Mouse (Mus musculus): ENCODE results near the gene Lrrc8e.
"Not testable (repeated sequence)": the region's sequence is repeated elsewhere in the genome, so short reads cannot be mapped to it uniquely, and the experiment has no call there.

Gene Lrrc8e

GRCm38 (mm10) chr8:4219617-4220016 lies 7.0 kb upstream of the Lrrc8e start:
- DNase-seq (ENCODE audit: low spot score in 2 of 2) = no peak

- no peak for DNase-seq (ENCODE audit: low spot score in 2 of 2)
Measured at GRCm38 (mm10) chr8:4222059-4222458, 4.6 kb upstream of the Lrrc8e start.

GRCm38 (mm10) chr8:4226323-4226722 lies 304 bp upstream of the Lrrc8e start:
- DNase-seq (ENCODE audit: low spot score in 2 of 2) = no peak

- no peak for DNase-seq (ENCODE audit: low spot score in 2 of 2)
Measured at GRCm38 (mm10) chr8:4227919-4228318, 1.3 kb downstream of the Lrrc8e start.

DNA sequence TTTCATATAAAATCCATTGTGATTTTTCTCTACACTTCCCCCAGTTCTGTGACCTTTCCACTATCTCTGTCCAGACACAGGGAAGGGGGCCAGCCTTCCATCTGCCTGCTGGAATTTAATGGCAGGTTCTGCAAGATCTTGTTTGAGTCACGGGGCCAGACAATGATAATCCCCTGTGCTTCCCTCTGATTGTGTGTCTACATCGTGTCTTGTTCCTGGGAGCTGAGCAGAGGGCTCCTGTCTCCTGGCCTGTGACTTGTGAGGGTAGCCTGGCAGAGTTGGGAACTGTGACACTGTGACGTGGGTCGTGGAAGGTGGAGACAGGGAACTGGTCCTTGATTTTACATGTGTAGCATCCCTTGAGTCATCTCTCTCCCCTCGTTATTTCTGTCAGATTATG lies 3.2 kb downstream of the Lrrc8e start:
- DNase-seq (ENCODE audit: low spot score in 2 of 2) = no peak

- DNase-seq (ENCODE audit: low spot score in 2 of 2) = no peak
Measured at GRCm38 (mm10) chr8:4230612-4231351, 4.2 kb downstream of the Lrrc8e start.

DNA sequence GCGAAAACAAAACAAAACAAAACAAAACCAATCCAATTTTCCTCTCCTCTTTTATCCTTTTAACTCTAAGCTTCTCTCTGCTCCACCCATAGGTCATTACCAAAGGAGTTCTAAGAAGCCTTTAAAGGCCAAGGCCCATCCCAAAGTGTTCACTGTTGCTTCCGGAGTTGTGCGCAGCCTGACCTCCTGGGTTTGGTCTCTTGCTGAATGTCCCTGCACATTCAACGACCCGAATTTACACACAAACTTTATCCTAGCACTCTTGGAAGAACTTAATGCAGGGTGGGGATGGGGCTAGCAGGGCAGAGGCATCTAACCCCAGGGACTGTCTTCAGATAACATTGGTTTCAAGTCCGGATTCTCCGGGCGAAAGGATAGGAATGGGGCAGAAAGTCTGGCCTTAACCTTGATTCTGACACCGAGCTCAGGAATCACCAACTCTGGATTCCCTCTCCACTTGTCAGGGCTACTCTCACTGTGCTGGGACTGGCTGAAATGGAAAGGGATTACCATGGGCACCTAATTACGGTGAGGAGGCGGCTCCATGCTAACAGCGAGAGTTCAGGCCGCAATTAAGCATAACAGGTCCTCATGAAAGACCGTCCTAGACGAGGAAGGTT lies 11.3 kb downstream of the Lrrc8e start:
- no peak for DNase-seq (ENCODE audit: low spot score in 2 of 2)

GRCm38 (mm10) chr8:4238434-4239192 lies 12.0 kb downstream of the Lrrc8e start, which contains the start of the genes Map2k7 and Gm49320:
TSS of gene Map2k7 (plus strand) at chr8:4238740.
TSS of gene Gm49320 (plus strand) at chr8:4238865.
- DNase-seq (ENCODE audit: low spot score in 2 of 2) = peak; percentile 96 to 99

GRCm38 (mm10) chr8:4239193-4239890 lies 12.7 kb downstream of the Lrrc8e start:
- DNase-seq (ENCODE audit: low spot score in 2 of 2) = no peak

DNA sequence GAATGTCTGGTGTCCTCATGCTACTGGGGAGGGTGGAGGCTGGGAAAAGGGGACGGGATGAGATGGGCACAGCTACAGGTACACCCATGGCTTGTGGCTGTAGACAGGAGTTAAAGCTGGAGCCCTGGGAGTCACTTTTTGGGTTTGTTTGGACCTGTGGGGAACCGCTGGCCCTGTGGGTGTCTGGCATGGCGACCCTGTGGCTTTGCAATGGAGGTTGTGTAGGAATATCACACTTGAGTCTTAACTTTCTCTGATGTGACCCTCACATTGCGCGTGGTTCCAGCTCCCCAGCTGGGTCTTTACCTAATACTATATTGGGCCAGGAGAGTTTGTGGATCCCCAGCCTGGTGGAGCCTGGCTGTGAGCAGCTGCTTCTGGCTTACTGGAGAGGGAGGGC lies 18.4 kb downstream of the Lrrc8e start:
- DNase-seq (ENCODE audit: low spot score in 2 of 2) = no peak

DNA sequence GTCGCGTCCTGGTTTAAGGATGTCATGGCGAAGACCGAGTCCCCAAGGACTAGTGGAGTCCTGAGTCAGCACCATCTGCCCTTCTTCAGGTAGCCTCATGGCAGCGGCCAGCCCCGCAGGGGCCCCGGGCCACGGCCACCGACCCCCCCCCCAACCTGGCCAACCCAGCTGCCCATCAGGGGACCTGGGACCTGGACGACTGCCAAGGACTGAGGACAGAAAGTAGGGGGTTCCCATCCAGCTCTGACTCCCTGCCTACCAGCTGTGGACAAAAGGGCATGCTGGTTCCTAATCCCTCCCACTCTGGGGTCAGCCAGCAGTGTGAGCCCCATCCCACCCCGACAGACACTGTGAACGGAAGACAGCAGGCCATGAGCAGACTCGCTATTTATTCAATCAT lies 19.1 kb downstream of the Lrrc8e start:
- DNase-seq (ENCODE audit: low spot score in 2 of 2) = no peak

DNA sequence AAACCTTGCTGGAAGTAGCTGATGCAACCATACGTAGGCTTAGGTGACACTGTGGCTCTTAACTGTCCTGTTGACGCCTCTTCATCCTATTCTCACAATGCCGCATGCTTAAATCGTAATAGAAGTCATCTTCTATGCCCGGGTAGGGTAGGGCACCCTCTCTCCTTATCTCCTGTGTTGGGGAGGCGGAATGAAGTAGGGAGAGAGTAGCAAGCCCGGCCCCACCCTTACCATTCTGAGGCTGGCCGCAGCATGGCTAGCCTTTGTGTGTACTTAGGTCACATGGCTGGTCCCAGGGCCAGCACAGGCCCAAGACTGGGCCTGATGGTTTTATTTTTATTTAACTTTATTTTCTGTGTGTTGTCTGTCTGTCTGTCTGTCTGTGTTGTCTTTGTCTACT lies 20.6 kb downstream of the Lrrc8e start:
- no peak for DNase-seq (ENCODE audit: low spot score in 2 of 2)

- DNase-seq (ENCODE audit: low spot score in 2 of 2) = no peak
Measured at GRCm38 (mm10) chr8:4247951-4248540, 21.4 kb downstream of the Lrrc8e start, which contains the start of gene Tgfbr3l. TSS of gene Tgfbr3l (plus strand) at chr8:4248214.

DNA sequence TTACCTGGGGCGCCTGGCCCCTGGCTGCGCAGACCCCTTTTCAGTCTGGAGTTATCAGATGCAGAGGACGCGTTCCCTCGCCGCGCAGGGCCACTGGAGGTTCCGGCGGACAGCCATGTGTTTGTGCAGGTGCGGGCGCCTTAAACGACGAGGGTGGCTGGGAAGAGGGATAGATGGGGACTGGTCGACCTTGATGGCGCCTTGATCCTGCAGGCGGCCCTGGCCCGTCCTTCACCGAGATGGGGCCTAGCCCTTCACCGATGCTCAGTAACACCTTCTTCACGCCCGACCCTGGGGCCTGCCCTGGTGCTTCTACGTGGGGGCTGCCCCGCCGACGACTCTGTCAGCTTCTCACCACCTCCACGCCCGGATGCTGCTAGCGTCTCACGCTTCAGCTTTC lies 22.6 kb downstream of the Lrrc8e start:
- DNase-seq (ENCODE audit: low spot score in 2 of 2) = no peak

DNA sequence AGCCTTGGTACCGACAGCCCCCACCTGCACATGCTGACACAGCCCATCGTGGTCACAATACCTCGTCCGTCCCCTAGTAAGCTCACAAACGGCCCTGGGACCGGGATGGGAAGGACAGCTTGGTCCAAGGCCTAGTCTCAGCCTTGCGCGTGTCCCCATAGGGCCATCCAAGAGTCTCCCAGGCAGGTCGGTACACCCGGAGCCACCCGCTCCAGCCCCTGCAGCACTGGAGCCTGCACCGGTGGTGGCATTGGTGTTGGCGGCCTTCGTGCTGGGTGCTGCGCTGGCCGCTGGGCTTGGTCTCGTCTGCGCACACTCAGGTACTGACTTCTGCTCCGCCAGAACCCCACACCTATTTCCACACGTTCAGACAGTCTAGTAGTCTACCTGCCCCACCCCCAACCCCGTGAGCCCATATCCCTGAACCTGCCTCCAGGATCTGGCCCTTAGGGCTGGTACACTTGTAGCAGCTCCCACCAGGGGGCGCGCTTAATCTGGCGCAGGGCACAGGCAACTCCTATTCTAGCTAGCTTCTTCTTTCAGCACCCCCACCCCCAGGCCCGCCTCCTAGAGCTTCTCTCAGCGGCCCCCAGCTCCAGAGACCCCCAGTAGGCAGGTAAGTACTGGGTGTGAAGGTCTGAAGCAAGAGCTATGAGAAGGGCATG lies 23.8 kb downstream of the Lrrc8e start:
- DNase-seq (ENCODE audit: low spot score in 2 of 2) = peak; percentile 81 to 92

DNA sequence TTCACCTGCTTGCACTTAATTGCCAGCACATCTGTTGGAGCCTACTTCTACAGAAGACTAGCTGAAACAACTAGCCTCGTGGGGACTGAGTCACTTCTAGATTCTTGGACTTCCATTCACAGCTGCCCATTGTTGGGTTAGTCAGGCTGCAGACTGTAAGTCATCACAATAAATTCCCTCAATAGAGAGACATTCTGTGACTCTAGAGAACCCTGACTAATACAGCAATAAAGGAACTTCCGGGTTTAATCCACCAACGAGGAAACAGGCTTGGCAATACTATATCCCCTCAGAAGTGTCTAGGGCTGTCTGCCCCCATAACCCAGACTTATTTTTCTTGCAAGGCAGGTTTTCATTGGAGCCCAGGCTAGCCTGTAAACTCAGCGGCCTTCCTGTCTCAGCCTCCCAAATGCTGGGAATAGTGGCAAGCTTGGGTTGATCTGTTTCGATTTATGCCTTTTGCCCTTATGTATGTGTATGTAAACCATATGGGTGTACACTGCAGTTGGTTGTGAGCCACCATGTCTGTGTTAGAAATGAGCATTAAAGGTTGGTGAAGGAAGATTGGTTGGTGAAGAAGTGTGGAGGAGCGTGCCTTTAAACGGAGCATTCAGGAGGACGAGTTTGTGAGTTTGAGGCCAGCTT lies 25.6 kb downstream of the Lrrc8e start:
- no peak for DNase-seq (ENCODE audit: low spot score in 2 of 2)

GRCm38 (mm10) chr8:4252934-4253841 lies 26.6 kb downstream of the Lrrc8e start, which contains the start of gene Snapc2:
TSS of gene Snapc2 (plus strand) at chr8:4253080.
- DNase-seq (ENCODE audit: low spot score in 2 of 2) = peak; percentile 97 to 99

DNA sequence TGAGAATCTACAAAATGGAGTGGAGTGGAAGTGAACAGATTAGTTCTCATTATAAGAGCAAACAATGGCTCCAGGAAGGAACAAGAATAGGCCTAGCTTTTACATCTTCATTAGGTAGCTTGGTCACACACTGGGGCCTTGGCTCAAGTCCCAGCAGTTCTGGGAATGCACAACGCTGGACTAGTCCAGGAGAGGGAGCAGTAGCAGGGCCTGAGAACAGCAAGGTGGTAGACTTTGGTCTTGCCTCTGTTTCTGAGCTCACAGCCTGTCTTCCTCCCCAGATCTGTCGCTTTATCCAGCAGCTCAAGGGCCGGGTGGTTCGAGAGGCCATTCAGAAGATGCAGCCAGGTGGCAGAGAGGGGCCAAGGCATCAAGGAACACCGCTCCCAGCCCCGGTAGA lies 27.4 kb downstream of the Lrrc8e start:
- no peak for DNase-seq (ENCODE audit: low spot score in 2 of 2)

- not testable (repeated sequence) for DNase-seq (ENCODE audit: low spot score in 2 of 2)
Measured at GRCm38 (mm10) chr8:4255471-4255870, 28.8 kb downstream of the Lrrc8e start.
